Mouse (Mus musculus): Measurements from ENCODE around the gene 1700022I11Rik. TPM values are rescaled to one million over a fixed set of nuclear protein-coding genes. Genes with fewer than 3 reads are reported as not detected.
A peak's percentile ranks its signal among the peaks of the same experiment; 100 is the strongest.
"Not testable (repeated sequence)": the region's sequence is repeated elsewhere in the genome, so short reads cannot be mapped to it uniquely, and the experiment has no call there.

Gene 1700022I11Rik
- polyA plus RNA-seq, 1 experiment, result 0.10 TPM

- DNase-seq (ENCODE audit: low read depth, low spot score), result no peak
These were observed 19.3 kb upstream of the 1700022I11Rik start for GRCm38 (mm10) chr4:42950065-42950558.

GRCm38 (mm10) chr4:42951206-42952195, 17.9 kb upstream of the 1700022I11Rik start:
- no peak for DNase-seq (ENCODE audit: low read depth, low spot score)
- 52% methylated on average over 11 of the region's 11 CpGs for WGBS

More at GRCm38 (mm10) chr4:42950065-42950558, 19.3 kb upstream of the 1700022I11Rik start:
- WGBS, result 1% methylated on average over 23 of the region's 27 CpGs

GRCm38 (mm10) chr4:42952563-42952962, 16.8 kb upstream of the 1700022I11Rik start:
- WGBS, result 83% methylated on average over 7 of the region's 7 CpGs
- DNase-seq (ENCODE audit: low read depth, low spot score), result no peak

GRCm38 (mm10) chr4:42953435-42954094, 15.8 kb upstream of the 1700022I11Rik start:
- DNase-seq (ENCODE audit: low read depth, low spot score), result no peak
- 62% methylated on average over 10 of the region's 10 CpGs for WGBS

- no peak for DNase-seq (ENCODE audit: low read depth, low spot score)
- WGBS, result 12% methylated on average over 10 of the region's 10 CpGs
These were observed 15.1 kb upstream of the 1700022I11Rik start for GRCm38 (mm10) chr4:42954297-42954696.

GRCm38 (mm10) chr4:42955200-42955599, 14.2 kb upstream of the 1700022I11Rik start:
- DNase-seq (ENCODE audit: low read depth, low spot score), result no peak
- 92% methylated on average over 3 of the region's 3 CpGs for WGBS

GRCm38 (mm10) chr4:42956581-42956980, 12.8 kb upstream of the 1700022I11Rik start:
- 95% methylated on average over 17 of the region's 17 CpGs for WGBS
- DNase-seq (ENCODE audit: low read depth, low spot score), result no peak

GRCm38 (mm10) chr4:42957306-42957705, 12.1 kb upstream of the 1700022I11Rik start:
- WGBS, result 71% methylated on average over 11 of the region's 11 CpGs
- no peak for DNase-seq (ENCODE audit: low read depth, low spot score)

- 77% methylated on average over 8 of the region's 8 CpGs for WGBS
These were observed 11.4 kb upstream of the 1700022I11Rik start for GRCm38 (mm10) chr4:42957979-42958378.

GRCm38 (mm10) chr4:42958942-42959341, 10.5 kb upstream of the 1700022I11Rik start:
- 60% methylated on average over 8 of the region's 8 CpGs for WGBS
- no peak for DNase-seq (ENCODE audit: low read depth, low spot score)

More at GRCm38 (mm10) chr4:42957979-42958378, 11.4 kb upstream of the 1700022I11Rik start:
- no peak for DNase-seq (ENCODE audit: low read depth, low spot score)

GRCm38 (mm10) chr4:42959382-42959781, 10.0 kb upstream of the 1700022I11Rik start:
- no peak for DNase-seq (ENCODE audit: low read depth, low spot score)
- WGBS, result 68% methylated on average over 4 of the region's 4 CpGs

GRCm38 (mm10) chr4:42961592-42961991, 7.8 kb upstream of the 1700022I11Rik start:
- DNase-seq (ENCODE audit: low read depth, low spot score), result peak; percentile 18
- WGBS, result 17% methylated on average over 4 of the region's 4 CpGs

- no peak for DNase-seq (ENCODE audit: low read depth, low spot score)
- 95% methylated on average over 2 of the region's 2 CpGs for WGBS
These were observed 5.9 kb upstream of the 1700022I11Rik start for GRCm38 (mm10) chr4:42963480-42963879.

- WGBS, result 15% methylated on average over 12 of the region's 12 CpGs
- peak; percentile 24 for DNase-seq (ENCODE audit: low read depth, low spot score)
These were observed 4.2 kb upstream of the 1700022I11Rik start for GRCm38 (mm10) chr4:42965039-42965719.

GRCm38 (mm10) chr4:42972952-42973351, 3.5 kb downstream of the 1700022I11Rik start:
- 60% methylated on average over 4 of the region's 4 CpGs for WGBS

GRCm38 (mm10) chr4:42973868-42974267, 4.5 kb downstream of the 1700022I11Rik start:
- WGBS, result 80% methylated on average over 5 of the region's 5 CpGs
- DNase-seq (ENCODE audit: low read depth, low spot score), result no peak

More at GRCm38 (mm10) chr4:42972952-42973351, 3.5 kb downstream of the 1700022I11Rik start:
- DNase-seq (ENCODE audit: low read depth, low spot score), result no peak

GRCm38 (mm10) chr4:42978062-42978461, 8.7 kb downstream of the 1700022I11Rik start:
- WGBS, result 89% methylated on average over 4 of the region's 4 CpGs
- DNase-seq (ENCODE audit: low read depth, low spot score), result no peak

- DNase-seq (ENCODE audit: low read depth, low spot score), result not testable (repeated sequence)
- WGBS, result 77% methylated on average over 8 of the region's 8 CpGs
These were observed 11.1 kb downstream of the 1700022I11Rik start for GRCm38 (mm10) chr4:42980467-42980866.

GRCm38 (mm10) chr4:42988296-42988695, 18.9 kb downstream of the 1700022I11Rik start:
- DNase-seq (ENCODE audit: low read depth, low spot score), result no peak
- WGBS, result 97% methylated on average over 1 of the region's 1 CpGs

GRCm38 (mm10) chr4:42998022-42998421, 28.6 kb downstream of the 1700022I11Rik start:
- 16% methylated on average over 2 of the region's 2 CpGs for WGBS
- no peak for DNase-seq (ENCODE audit: low read depth, low spot score)
